In genomic region chr12:33928331-33929192, GRCm38 (mm10) we compare ENCODE assay signal across 12 mouse cellular contexts. TPM values are rescaled to one million over a fixed set of nuclear protein-coding genes. Genes with fewer than 3 reads are reported as not detected.
DNase-seq lines count a peak whose midpoint lies in the region; ATAC-seq and TF ChIP-seq lines count a peak whose summit lies in the region.
"Had no signal": no experiment of that assay in that cellular context is flagged by ENCODE, and none has a peak within 500 bp of the region (broad histone marks: within the 10 kb centered on the region; RNA-seq: fewer than 3 reads in every experiment).

Gene Ferd3l, plus strand, starts transcription at chr12:33928425.

- no peaks in the 10 kb centered on the region for H3K9me3 ChIP-seq in forebrain, postnatal 0 days (ENCODE audit: low read length)
- H3K9me3 ChIP-seq in midbrain, embryonic 10.5 days (replicated peaks): no peaks in the 10 kb centered on the region

- H3K4me3 ChIP-seq in forebrain, postnatal 0 days (ENCODE audit: low read depth, low read length): peak within 1 kb of the TSS; percentile 32
- H3K4me3 ChIP-seq in midbrain, embryonic 10.5 days: peak within 1 kb of the TSS; percentile 57

- peak; percentile 2 for DNase-seq in 3134 (ENCODE audit: extremely low read depth, insufficient read length, low spot score)
- peak; percentile 5 for DNase-seq in R1 (ENCODE audit: low read depth, low spot score)
- peak; percentile 35 for DNase-seq in forebrain, postnatal 0 days
- peak; percentile 44 for DNase-seq in midbrain, embryonic 10.5 days (ENCODE audit: low spot score)
- DNase-seq in T-cell, adult 2 months (ENCODE audit: low spot score): no peak
- no peak for DNase-seq in layer of hippocampus, postnatal 36 days
- DNase-seq in kidney, postnatal 14 days: no peak
- no peak for DNase-seq in natural killer cell, adult 2 months (ENCODE audit: low spot score in 2 of 2)
- DNase-seq: cerebellum, adult 11 months had no signal

- WGBS in forebrain, postnatal 0 days: 3% methylated on average over 39 of the region's 39 CpGs
- under 1% methylated on average over 39 of the region's 39 CpGs for WGBS in midbrain, embryonic 10.5 days

- TF ChIP-seq CTCF in forebrain, postnatal 0 days (IDR thresholded peaks at IDR 0.05; ENCODE audit: low read depth): no peak

- H3K27ac ChIP-seq in forebrain, postnatal 0 days (ENCODE audit: low read depth, low read length): no peak within 1 kb of the TSS
- peak within 1 kb of the TSS; percentile 58 for H3K27ac ChIP-seq in midbrain, embryonic 10.5 days (replicated peaks)

- H3K27me3 ChIP-seq in forebrain, postnatal 0 days (ENCODE audit: insufficient read depth, low read length): peaks cover 30% of the 10 kb centered on the region
- H3K27me3 ChIP-seq in midbrain, embryonic 10.5 days (ENCODE audit: low read depth, poor library complexity, severe bottlenecking): peaks cover 47% of the 10 kb centered on the region

- H3K36me3 ChIP-seq in forebrain, postnatal 0 days (ENCODE audit: insufficient read depth): no peaks in the 10 kb centered on the region
- no peaks in the 10 kb centered on the region for H3K36me3 ChIP-seq in midbrain, embryonic 10.5 days

- H3K9ac ChIP-seq in forebrain, postnatal 0 days: no peak within 1 kb of the TSS

- peak within 1 kb of the TSS; percentile 53 for H3K4me2 ChIP-seq in forebrain, postnatal 0 days (ENCODE audit: low read depth)

- peak; percentile 38; the same call in 1 of the 2 replicates for ATAC-seq in forebrain, postnatal 0 days
- ATAC-seq: Patski had no signal

- H3K4me1 ChIP-seq in forebrain, postnatal 0 days (ENCODE audit: insufficient read depth): peaks cover 11% of the 10 kb centered on the region; the same call in 1 of the 2 replicates
- H3K4me1 ChIP-seq in midbrain, embryonic 10.5 days: peaks cover 27% of the 10 kb centered on the region

RNA-seq across cellular contexts. Expression of gene Ferd3l, which starts in this region (rescaled TPM):
- total RNA-seq in forebrain, postnatal 0 days (2014; rRNA removed): 0.48 TPM in 1 of 2 replicates, not detected in the other
- not detected in 2 replicates for polyA plus RNA-seq in forebrain, postnatal 0 days (2015; fragmentation: Nextera tagmentation; extraction: Ambion mirVana)
- polyA plus RNA-seq in midbrain, embryonic 10.5 days (2016; fragmentation: Nextera tagmentation; extraction: Ambion mirVana): 4.3 and 5.5 TPM in 2 replicates
- not detected for total RNA-seq in layer of hippocampus, postnatal 36 days (2021)
- total RNA-seq: megakaryocyte progenitor cell, adult 5-6 weeks had no signal
- polyA plus RNA-seq: Patski; spleen, adult 2 months had no signal

Comparison
In these comparisons a context has a peak if more than half of its experiments do, and no peak if none do; other contexts are left out.
1. Peak in DNase-seq, ATAC-seq, H3K4me3 ChIP-seq and H3K4me2 ChIP-seq in forebrain, postnatal 0 days; RNA of the gene not detected or under 1 TPM.
2. DNase-seq: peak in 3134 (single experiment), R1 (single experiment) and midbrain, embryonic 10.5 days (single experiment); none in T-cell, adult 2 months (single experiment), layer of hippocampus, postnatal 36 days (0 of 2), kidney, postnatal 14 days (single experiment) and natural killer cell, adult 2 months (0 of 2).